Mouse (Mus musculus) lung, postnatal 14 days (tissue): ENCODE measurements around the gene Tbl1xr1.

Experiments
- DNase-seq: peaks from one replicate; pipeline ENCODE4 v3.0.0; 2021

Tbl1xr1 gene

GRCm38 (mm10) chr3:22144255-22144654 is 67.8 kb downstream of the Tbl1xr1 start:
- DNase-seq: no peak

GRCm38 (mm10) chr3:22147433-22147927 is 71.0 kb downstream of the Tbl1xr1 start:
- DNase-seq: peak; percentile 37

GRCm38 (mm10) chr3:22148306-22148932 is 72.0 kb downstream of the Tbl1xr1 start:
- no peak for DNase-seq

- DNase-seq: no peak
Observed at GRCm38 (mm10) chr3:22150872-22151530, 74.5 kb downstream of the Tbl1xr1 start.

GRCm38 (mm10) chr3:22152773-22153172 is 76.3 kb downstream of the Tbl1xr1 start:
- DNase-seq: no peak

- DNase-seq: no peak
Observed at GRCm38 (mm10) chr3:22154522-22154921, 78.1 kb downstream of the Tbl1xr1 start.

GRCm38 (mm10) chr3:22156397-22156796 is 79.9 kb downstream of the Tbl1xr1 start:
- DNase-seq: no peak

GRCm38 (mm10) chr3:22162948-22163347 is 86.5 kb downstream of the Tbl1xr1 start:
- DNase-seq: no peak

GRCm38 (mm10) chr3:22167856-22168255 is 91.4 kb downstream of the Tbl1xr1 start:
- no peak for DNase-seq

- DNase-seq: no peak
Observed at GRCm38 (mm10) chr3:22168432-22168831, 92.0 kb downstream of the Tbl1xr1 start.

- no peak for DNase-seq
Observed at GRCm38 (mm10) chr3:22171526-22171925, 95.1 kb downstream of the Tbl1xr1 start.

GRCm38 (mm10) chr3:22172410-22172809 is 96.0 kb downstream of the Tbl1xr1 start:
- no peak for DNase-seq

GRCm38 (mm10) chr3:22173171-22173570 is 96.7 kb downstream of the Tbl1xr1 start:
- no peak for DNase-seq

GRCm38 (mm10) chr3:22174232-22174631 is 97.8 kb downstream of the Tbl1xr1 start:
- no peak for DNase-seq

- DNase-seq: no peak
Observed at GRCm38 (mm10) chr3:22180076-22180475, 103.6 kb downstream of the Tbl1xr1 start.

- DNase-seq: no peak
Observed at GRCm38 (mm10) chr3:22181026-22181425, 104.6 kb downstream of the Tbl1xr1 start.

- no peak for DNase-seq
Observed at GRCm38 (mm10) chr3:22185265-22185664, 108.8 kb downstream of the Tbl1xr1 start.

- DNase-seq: peak; percentile 12
Observed at GRCm38 (mm10) chr3:22190498-22190897, 114.0 kb downstream of the Tbl1xr1 start.

- no peak for DNase-seq
Observed at GRCm38 (mm10) chr3:22192931-22193330, 116.5 kb downstream of the Tbl1xr1 start.

- DNase-seq: no peak
Observed at GRCm38 (mm10) chr3:22194185-22194856, 117.9 kb downstream of the Tbl1xr1 start.

GRCm38 (mm10) chr3:22198802-22199201 is 122.3 kb downstream of the Tbl1xr1 start:
- DNase-seq: no peak

GRCm38 (mm10) chr3:22204186-22204585 is 127.7 kb downstream of the Tbl1xr1 start:
- no peak for DNase-seq

GRCm38 (mm10) chr3:22221557-22221956 is 145.1 kb downstream of the Tbl1xr1 start:
- no peak for DNase-seq

- DNase-seq: no peak
Observed at GRCm38 (mm10) chr3:22222351-22222750, 145.9 kb downstream of the Tbl1xr1 start.
